Mouse (Mus musculus) left cerebral cortex, adult 8-10 months (tissue): ENCODE results near the gene Eif3l. TPM values are rescaled to one million over a fixed set of nuclear protein-coding genes. Genes with fewer than 3 reads are reported as not detected.

ENCODE experiments used
- total RNA-seq, 4 experiments: library from RNA; stranded (reverse); gene quantifications; 2 replicates each; pipeline ENCODE4 v1.2.4; 2022

Eif3l gene
- total RNA-seq, 4 experiments from 2014 or later: 73.8 to 77.0 (median 75.3) TPM

Other genes with a start within 250 kb of the Eif3l start
- 10 to 100 TPM; 16.8 to 22.9 (median 20.1) TPM for gene Cdc42ep1, start 232.6 kb upstream of the Eif3l start, total RNA-seq
- not detected for gene Lgals2, start 219.7 kb upstream of the Eif3l start, total RNA-seq
- 10 to 100 TPM; 53.5 to 64.7 (median 57.6) TPM for gene Gga1, start 198.0 kb upstream of the Eif3l start, total RNA-seq
- under 1 TPM in 2 of 4 experiments, not detected in 2; 0.36 to 0.46 TPM for gene Gm49510, start 175.5 kb upstream of the Eif3l start, total RNA-seq
- gene Sh3bp1, start 175.4 kb upstream of the Eif3l start, total RNA-seq: 10 to 100 TPM; 26.2 to 38.6 (median 32.2) TPM
- 100 to 1,000 TPM; 157 to 176 (median 166) TPM for gene Pdxp, start 161.3 kb upstream of the Eif3l start, total RNA-seq
- 10 to 100 TPM; 19.2 to 31.4 (median 26.5) TPM for gene Lgals1, start 148.5 kb upstream of the Eif3l start, total RNA-seq
- 10 to 100 TPM; 35.8 to 43.5 (median 39.9) TPM for gene Nol12, start 140.2 kb upstream of the Eif3l start, total RNA-seq
- gene Triobp, start 127.5 kb upstream of the Eif3l start, total RNA-seq: 10 to 100 TPM; 10.8 to 16.3 (median 11.7) TPM
- gene H1f0, start 46.7 kb upstream of the Eif3l start, total RNA-seq: 10 to 100 TPM; 84.9 to 94.2 (median 89.5) TPM
- gene Galr3, start 33.3 kb upstream of the Eif3l start, total RNA-seq: under 1 TPM in 3 of 4 experiments, not detected in 1; 0.30 to 0.72 (median 0.37) TPM
- 10 to 100 TPM; 16.5 to 20.1 (median 18.4) TPM for gene Ankrd54, start 12.3 kb upstream of the Eif3l start, total RNA-seq
- gene Micall1, start 33.7 kb downstream of the Eif3l start, total RNA-seq: 10 to 100 TPM; 28.9 to 32.0 (median 30.4) TPM
- 100 to 1,000 TPM in 2 of 4 experiments, 10 to 100 TPM in 2; 83.7 to 108 (median 99.6) TPM for gene Polr2f, start 65.8 kb downstream of the Eif3l start, total RNA-seq
- gene 1700088E04Rik, start 66.1 kb downstream of the Eif3l start, total RNA-seq: 10 to 100 TPM; 10.1 to 14.4 (median 11.3) TPM
- gene Sox10, start 90.1 kb downstream of the Eif3l start, total RNA-seq: 10 to 100 TPM; 30.5 to 36.3 (median 32.6) TPM
- gene Pick1, start 154.0 kb downstream of the Eif3l start, total RNA-seq: 10 to 100 TPM; 47.2 to 56.8 (median 52.7) TPM
- 1 to 10 TPM in 1 of 4 experiments, under 1 TPM in 3; 0.18 to 1.2 (median 0.63) TPM for gene Gm49486, start 154.2 kb downstream of the Eif3l start, total RNA-seq
- gene Slc16a8, start 179.6 kb downstream of the Eif3l start, total RNA-seq: under 1 TPM in 3 of 4 experiments, not detected in 1; 0.53 to 0.91 (median 0.57) TPM
- gene Baiap2l2, start 210.4 kb downstream of the Eif3l start, total RNA-seq: 10 to 100 TPM in 3 of 4 experiments, 1 to 10 TPM in 1; 3.1 to 14.2 (median 11.4) TPM